Mouse (Mus musculus) liver, embryonic 14 days (tissue): ENCODE data around the gene Traf6. TPM values are rescaled to one million over a fixed set of nuclear protein-coding genes. Genes with fewer than 3 reads are reported as not detected.

Experiments used
- polyA plus RNA-seq: library from polyadenylated mRNA; depleted of rRNA; stranded (reverse); fragments of >200 nt; gene quantifications from 2 replicates; pipeline ENCODE4 v1.2.3, GENCODE M21; 2012; rRNA removed

The Traf6 gene
- 3.1 and 3.6 TPM in 2 replicates for polyA plus RNA-seq

DNA sequence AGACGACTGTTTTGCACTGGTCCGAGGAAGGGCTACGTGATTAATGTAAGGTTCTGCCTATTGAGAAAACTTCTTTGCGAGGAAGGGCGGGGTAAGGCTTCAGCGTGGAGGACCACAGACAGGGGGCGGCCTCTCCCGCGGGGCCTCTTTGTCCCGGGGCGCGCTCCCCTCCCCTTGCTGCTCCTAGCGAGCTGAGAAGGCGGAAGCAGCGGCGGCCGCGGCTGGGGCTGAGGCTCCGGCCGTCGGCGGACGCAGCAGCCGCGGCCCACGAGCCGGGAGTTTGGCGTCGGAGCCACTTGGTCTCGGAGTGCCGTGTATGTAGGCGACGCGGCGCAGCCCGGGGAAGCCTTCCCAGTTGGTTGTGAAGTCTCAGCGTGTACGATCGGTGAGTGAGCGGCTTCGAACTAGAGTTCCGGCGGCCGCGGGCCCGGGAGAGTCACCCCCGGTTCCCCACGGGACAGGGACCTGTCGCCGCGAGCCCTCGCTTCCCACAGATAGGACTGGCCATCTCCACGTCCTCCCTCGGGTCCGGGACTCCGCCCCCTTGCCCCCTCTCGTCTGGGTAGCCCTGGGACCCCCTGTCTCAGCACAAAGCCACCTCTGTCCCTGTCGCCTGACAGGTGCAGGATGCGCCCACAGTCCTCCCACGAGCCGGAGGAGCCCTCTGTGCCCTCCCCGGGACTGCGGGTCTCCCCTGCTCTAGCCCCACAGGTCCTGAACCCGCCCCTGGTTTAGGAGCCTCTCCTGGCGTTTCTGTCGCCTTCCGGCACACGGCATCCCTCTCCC, at the start of gene Traf6:
Traf6 (plus strand) TSS at position 194 of the 786 bp plus-strand sequence.

DNA sequence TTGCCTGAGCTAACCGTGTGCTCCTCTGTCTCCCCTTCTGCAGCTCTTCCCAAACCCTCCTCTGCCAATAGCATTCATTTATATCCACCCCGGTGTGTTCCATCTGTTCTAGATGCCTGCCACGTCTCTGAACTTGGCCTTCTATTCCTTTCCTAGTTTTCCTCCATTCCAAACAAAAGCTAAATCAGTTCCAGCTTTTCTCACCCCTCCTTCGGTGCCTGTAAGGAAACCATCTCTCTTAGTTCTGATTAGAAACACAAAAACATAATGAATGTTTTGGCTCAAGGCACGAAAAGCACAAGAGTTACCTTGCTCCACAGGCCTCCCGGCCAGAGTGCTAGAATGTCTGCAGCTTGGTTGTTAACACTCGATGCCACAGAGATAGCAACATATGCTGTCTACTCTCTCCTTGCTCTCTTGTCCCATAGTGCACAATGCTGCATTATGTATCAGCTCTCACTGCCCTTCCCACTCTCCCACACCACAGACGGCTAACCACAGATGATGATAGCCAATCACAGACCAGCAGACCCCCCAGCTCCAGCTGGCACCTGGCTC, 29.0 kb upstream of the Traf6 start, which contains the start of the genes Rag1 and B230118H07Rik:
Rag1 (minus strand) TSS at position 388 of the 558 bp plus-strand sequence.
B230118H07Rik (minus strand) TSS at position 419 of the 558 bp plus-strand sequence.

Other genes starting within 250 kb of the Traf6 start
- 0.10 and 0.22 TPM in 2 replicates for gene Rag2, start 53.7 kb upstream of the Traf6 start, polyA plus RNA-seq
- 0.18 and 0.31 TPM in 2 replicates for gene Rag1, start 28.9 kb upstream of the Traf6 start, polyA plus RNA-seq
- 7.0 and 7.6 TPM in 2 replicates for gene B230118H07Rik, start 28.9 kb upstream of the Traf6 start, polyA plus RNA-seq
- 1.2 and 1.6 TPM in 2 replicates for gene Prr5l, start 204.6 kb downstream of the Traf6 start, polyA plus RNA-seq
- gene Commd9, start 207.8 kb downstream of the Traf6 start, polyA plus RNA-seq: 22.2 and 29.3 TPM in 2 replicates